In genomic region chr3:115905567-115905966, GRCm38 (mm10) we compare ENCODE assay signal across 20 mouse cellular contexts.
"Had no signal": no experiment of that assay in that cellular context is flagged by ENCODE, and none has a peak within 500 bp of the region (broad histone marks: within the 10 kb centered on the region; RNA-seq: fewer than 3 reads in every experiment).

No protein-coding gene starts in this region.

- H3K36me3 ChIP-seq: lung, embryonic 15.5 days had no signal

- H3K4me1 ChIP-seq: liver, embryonic 13.5 days; liver, embryonic 15.5 days; lung, embryonic 15.5 days; midbrain, embryonic 13.5 days had no signal

- H3K4me2 ChIP-seq: liver, embryonic 13.5 days; liver, embryonic 15.5 days; lung, embryonic 15.5 days; midbrain, embryonic 11.5 days; midbrain, embryonic 13.5 days had no signal

- H3K4me3 ChIP-seq: liver, embryonic 13.5 days; liver, embryonic 15.5 days; lung, embryonic 15.5 days; megakaryocyte, embryonic 14.5 days; midbrain, embryonic 13.5 days had no signal

- DNase-seq: liver, embryonic 13.5 days; liver, postnatal 0 days; lung, adult 2 months; lung, postnatal 14 days; retina, postnatal 1 day; right cerebral cortex, adult 18-20 months; right cerebral cortex, postnatal 25 days; right cerebral cortex, postnatal 4 days; spleen, adult 18-20 months; thymus, adult 18-20 months; thymus, postnatal 14 days; thymus, postnatal 36 days had no signal

- H3K27ac ChIP-seq: liver, embryonic 13.5 days; liver, embryonic 15.5 days; lung, embryonic 15.5 days; macrophage; midbrain, embryonic 13.5 days had no signal

- ATAC-seq: liver, postnatal 0 days; lung, postnatal 0 days; midbrain, embryonic 13.5 days; midbrain, embryonic 16.5 days had no signal

- H3K27me3 ChIP-seq: liver, embryonic 13.5 days; liver, embryonic 15.5 days; lung, embryonic 15.5 days; megakaryocyte, embryonic 14.5 days; midbrain, embryonic 13.5 days had no signal

- H3K9ac ChIP-seq: liver, embryonic 13.5 days; liver, embryonic 15.5 days; liver, postnatal 0 days; lung, embryonic 15.5 days; midbrain, embryonic 13.5 days had no signal

- H3K9me3 ChIP-seq: liver, embryonic 13.5 days; liver, embryonic 15.5 days; lung, embryonic 15.5 days; megakaryocyte, embryonic 14.5 days; midbrain, embryonic 13.5 days had no signal
